Comparison of ENCODE assay signal across 10 mouse cellular contexts in the genomic region with DNA sequence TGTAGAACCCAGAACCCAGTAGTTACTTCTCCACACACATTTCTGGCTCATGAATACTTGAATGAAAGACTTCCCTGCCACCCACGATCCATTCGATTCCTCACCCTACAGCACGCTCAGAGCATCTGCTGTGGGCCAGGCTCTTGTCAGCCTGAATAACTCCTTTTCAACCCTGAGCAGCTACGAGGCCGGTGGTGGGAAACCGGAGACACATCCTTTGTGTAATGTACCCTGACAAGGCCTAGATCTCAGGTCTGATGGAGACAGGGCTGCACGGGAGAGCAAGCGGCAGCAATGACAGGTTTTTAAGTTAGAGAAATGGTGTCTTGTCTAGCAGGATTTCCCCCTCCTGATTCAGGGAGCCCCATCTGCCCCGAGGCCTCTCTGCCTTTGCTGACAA. TPM values are rescaled to one million over a fixed set of nuclear protein-coding genes. Genes with fewer than 3 reads are reported as not detected.
DNase-seq lines count a peak whose midpoint lies in the region; ATAC-seq and TF ChIP-seq lines count a peak whose summit lies in the region.
"Had no signal": no experiment of that assay in that cellular context is flagged by ENCODE, and none has a peak within 500 bp of the region (broad histone marks: within the 10 kb centered on the region; RNA-seq: fewer than 3 reads in every experiment).

No protein-coding gene starts in this region.

- peaks cover 3% of the 10 kb centered on the region; the same call in 1 of the 2 replicates for H3K27me3 ChIP-seq in embryonic facial prominence, embryonic 15.5 days
- no peaks in the 10 kb centered on the region for H3K27me3 ChIP-seq in intestine, embryonic 15.5 days (replicated peaks)
- no peaks in the 10 kb centered on the region for H3K27me3 ChIP-seq in midbrain, postnatal 0 days (ENCODE audit: insufficient read depth, low read length)

- ATAC-seq in embryonic facial prominence, embryonic 15.5 days (ENCODE audit: insufficient number of reproducible peaks, low FRiP score, low TSS enrichment, low read depth): no peak
- ATAC-seq in intestine, embryonic 15.5 days: no peak
- ATAC-seq in midbrain, postnatal 0 days (ENCODE audit: low FRiP score): peak; percentile 35; the same call in 1 of the 2 replicates
- ATAC-seq in CD4-positive, CD25-positive, alpha-beta regulatory T cell, adult 4 months: no peak

- no peaks in the 10 kb centered on the region for H3K36me3 ChIP-seq in embryonic facial prominence, embryonic 15.5 days
- H3K36me3 ChIP-seq in intestine, embryonic 15.5 days: no peaks in the 10 kb centered on the region
- H3K36me3 ChIP-seq in midbrain, postnatal 0 days (ENCODE audit: insufficient read depth, low read length): no peaks in the 10 kb centered on the region
- H3K36me3 ChIP-seq: forebrain, embryonic 12.5 days had no signal

- peaks cover 48% of the 10 kb centered on the region for H3K4me1 ChIP-seq in embryonic facial prominence, embryonic 15.5 days
- peaks cover 32% of the 10 kb centered on the region for H3K4me1 ChIP-seq in intestine, embryonic 15.5 days (replicated peaks)
- peaks cover 10% of the 10 kb centered on the region for H3K4me1 ChIP-seq in midbrain, postnatal 0 days (ENCODE audit: insufficient read depth, low read length)
- H3K4me1 ChIP-seq: megakaryocyte, embryonic 14.5 days had no signal

- no peak overlapping the region for H3K9ac ChIP-seq in embryonic facial prominence, embryonic 15.5 days
- H3K9ac ChIP-seq in intestine, embryonic 15.5 days: no peak overlapping the region
- H3K9ac ChIP-seq in midbrain, postnatal 0 days (replicated peaks; ENCODE audit: low read length, poor library complexity, severe bottlenecking): no peak overlapping the region
- H3K9ac ChIP-seq: forebrain, embryonic 12.5 days had no signal

- WGBS in embryonic facial prominence, embryonic 15.5 days: 15% methylated on average over 9 of the region's 9 CpGs
- 32% methylated on average over 9 of the region's 9 CpGs for WGBS in intestine, embryonic 15.5 days
- WGBS in midbrain, postnatal 0 days: 22% methylated on average over 9 of the region's 9 CpGs

- no peaks in the 10 kb centered on the region for H3K9me3 ChIP-seq in embryonic facial prominence, embryonic 15.5 days (replicated peaks)
- H3K9me3 ChIP-seq in intestine, embryonic 15.5 days: no peaks in the 10 kb centered on the region
- H3K9me3 ChIP-seq in midbrain, postnatal 0 days (ENCODE audit: low read length): no peaks in the 10 kb centered on the region
- H3K9me3 ChIP-seq: forebrain, embryonic 12.5 days; megakaryocyte, embryonic 14.5 days had no signal

- peak overlapping the region; percentile 57; the same call in 1 of the 2 replicates for H3K27ac ChIP-seq in layer of hippocampus, adult 2 months
- H3K27ac ChIP-seq in embryonic facial prominence, embryonic 15.5 days (replicated peaks): peak overlapping the region; percentile 74
- H3K27ac ChIP-seq in intestine, embryonic 15.5 days: 0 out of 2 replicates have a peak overlapping the region, but pooled peaks have one; percentile 28
- peak overlapping the region; percentile 8; the same call in 1 of the 2 replicates for H3K27ac ChIP-seq in midbrain, postnatal 0 days (ENCODE audit: low read depth, low read length)
- H3K27ac ChIP-seq: forebrain, embryonic 12.5 days had no signal

- H3K4me2 ChIP-seq in embryonic facial prominence, embryonic 15.5 days (replicated peaks): peak overlapping the region; percentile 28; the same call in 1 of the 2 replicates
- no peak overlapping the region for H3K4me2 ChIP-seq in intestine, embryonic 15.5 days (replicated peaks)
- no peak overlapping the region for H3K4me2 ChIP-seq in midbrain, postnatal 0 days (ENCODE audit: low read depth, low read length, poor library complexity, severe bottlenecking)
- H3K4me2 ChIP-seq: forebrain, embryonic 12.5 days had no signal

- DNase-seq in layer of hippocampus, adult 2 months (ENCODE audit: low spot score in 2 of 2): peak; percentile 29 to 57
- DNase-seq in layer of hippocampus, adult 9-10 months (ENCODE audit: low spot score): no peak
- DNase-seq in midbrain, postnatal 0 days (ENCODE audit: low spot score): peak; percentile 24
- DNase-seq in adrenal gland, adult 2 months: no peak
- DNase-seq: spleen, adult 18-20 months had no signal

- no peak overlapping the region for H3K4me3 ChIP-seq in layer of hippocampus, adult 2 months
- H3K4me3 ChIP-seq in embryonic facial prominence, embryonic 15.5 days (replicated peaks): no peak overlapping the region
- no peak overlapping the region for H3K4me3 ChIP-seq in intestine, embryonic 15.5 days (replicated peaks)
- no peak overlapping the region for H3K4me3 ChIP-seq in midbrain, postnatal 0 days (ENCODE audit: low read depth, low read length)
- H3K4me3 ChIP-seq: forebrain, embryonic 12.5 days; megakaryocyte, embryonic 14.5 days had no signal

- no peak for TF ChIP-seq CTCF in layer of hippocampus, adult 2 months (conservative IDR thresholded peaks at IDR 0.05)
- TF ChIP-seq CTCF in midbrain, postnatal 0 days (IDR thresholded peaks at IDR 0.05): no peak

RNA-seq across cellular contexts. Expression of gene Des, which starts 20.8 kb away (rescaled TPM):
- total RNA-seq in layer of hippocampus, adult 2 months (2021): under 1 TPM; 0.88 to 1.00 TPM
- polyA plus RNA-seq in embryonic facial prominence, embryonic 15.5 days (2015; fragmentation: Nextera tagmentation; extraction: Ambion mirVana): 112 and 140 TPM in 2 replicates
- polyA plus RNA-seq in intestine, embryonic 15.5 days (2015; fragmentation: Nextera tagmentation; extraction: Ambion mirVana): 105 and 111 TPM in 2 replicates
- 1.9 and 2.6 TPM in 2 replicates for total RNA-seq in midbrain, postnatal 0 days (2014; rRNA removed)
- polyA plus RNA-seq in midbrain, postnatal 0 days (2015; fragmentation: Nextera tagmentation; extraction: Ambion mirVana): 1.4 and 1.6 TPM in 2 replicates
- polyA plus RNA-seq in CD4-positive, CD25-positive, alpha-beta regulatory T cell, adult 4 months (2017; shearing (Covaris generic)): not detected
- 10 to 100 TPM; 16.6 to 31.8 TPM for total RNA-seq in adrenal gland, adult 2 months (2021)
- polyA plus RNA-seq in adrenal gland, adult 2 months (2012; rRNA removed): 17.2 and 18.6 TPM in 2 replicates

RNA-seq across cellular contexts. Expression of gene Dnpep, which starts 21.5 kb away (rescaled TPM):
- total RNA-seq in layer of hippocampus, adult 2 months (2021): 10 to 100 TPM; 49.1 to 50.0 TPM
- 113 and 115 TPM in 2 replicates for polyA plus RNA-seq in embryonic facial prominence, embryonic 15.5 days (2015; fragmentation: Nextera tagmentation; extraction: Ambion mirVana)
- polyA plus RNA-seq in intestine, embryonic 15.5 days (2015; fragmentation: Nextera tagmentation; extraction: Ambion mirVana): 131 and 145 TPM in 2 replicates
- 145 TPM in 2 replicates for total RNA-seq in midbrain, postnatal 0 days (2014; rRNA removed)
- polyA plus RNA-seq in midbrain, postnatal 0 days (2015; fragmentation: Nextera tagmentation; extraction: Ambion mirVana): 128 and 139 TPM in 2 replicates
- polyA plus RNA-seq in CD4-positive, CD25-positive, alpha-beta regulatory T cell, adult 4 months (2017; shearing (Covaris generic)): 10 to 100 TPM; 56.0 to 90.5 TPM
- total RNA-seq in adrenal gland, adult 2 months (2021): 100 to 1,000 TPM in 1 of 2 experiments, 10 to 100 TPM in 1; 85.2 to 100 TPM
- 149 and 179 TPM in 2 replicates for polyA plus RNA-seq in adrenal gland, adult 2 months (2012; rRNA removed)

RNA-seq across cellular contexts. Expression of gene Speg, which starts 35.8 kb away (rescaled TPM):
- total RNA-seq in layer of hippocampus, adult 2 months (2021): 100 to 1,000 TPM; 168 to 179 TPM
- 16.5 and 18.6 TPM in 2 replicates for polyA plus RNA-seq in embryonic facial prominence, embryonic 15.5 days (2015; fragmentation: Nextera tagmentation; extraction: Ambion mirVana)
- 35.6 and 39.3 TPM in 2 replicates for polyA plus RNA-seq in intestine, embryonic 15.5 days (2015; fragmentation: Nextera tagmentation; extraction: Ambion mirVana)
- total RNA-seq in midbrain, postnatal 0 days (2014; rRNA removed): 62.9 and 70.6 TPM in 2 replicates
- 22.0 and 23.7 TPM in 2 replicates for polyA plus RNA-seq in midbrain, postnatal 0 days (2015; fragmentation: Nextera tagmentation; extraction: Ambion mirVana)
- under 1 TPM in 1 of 2 experiments, not detected in 1; 0.03 TPM for polyA plus RNA-seq in CD4-positive, CD25-positive, alpha-beta regulatory T cell, adult 4 months (2017; shearing (Covaris generic))
- 10 to 100 TPM in 1 of 2 experiments, 1 to 10 TPM in 1; 9.9 to 15.2 TPM for total RNA-seq in adrenal gland, adult 2 months (2021)
- 56.5 and 93.7 TPM in 2 replicates for polyA plus RNA-seq in adrenal gland, adult 2 months (2012; rRNA removed)

Comparison
In these comparisons a context has a peak if more than half of its experiments do, and no peak if none do; other contexts are left out.
1. DNase-seq: peak in layer of hippocampus, adult 2 months (2 of 2) and midbrain, postnatal 0 days (single experiment); none in layer of hippocampus, adult 9-10 months (single experiment) and adrenal gland, adult 2 months (single experiment).
2. H3K27ac ChIP-seq: peak in every context shown above with its lines; median percentile 74 in embryonic facial prominence, embryonic 15.5 days; 57 in layer of hippocampus, adult 2 months; 28 in intestine, embryonic 15.5 days; 8 in midbrain, postnatal 0 days.
3. RNA of gene Speg, which starts 35.8 kb away (polyA plus RNA-seq): 56.5 to 93.7 TPM in adrenal gland, adult 2 months, 35.6 to 39.3 TPM in intestine, embryonic 15.5 days, 22.0 to 23.7 TPM in midbrain, postnatal 0 days and 16.5 to 18.6 TPM in embryonic facial prominence, embryonic 15.5 days; 0.03 TPM in CD4-positive, CD25-positive, alpha-beta regulatory T cell, adult 4 months; every median in the first group is over 10 times any median in the second.